Mouse (Mus musculus): ENCODE results near the gene Myh8.

- peak; percentile 90 for TF ChIP-seq CTCF (IDR thresholded peaks at IDR 0.05; ENCODE audit: low read depth, low read length)
- no peak for TF ChIP-seq POLR2A (IDR thresholded peaks at IDR 0.05; ENCODE audit: borderline replicate concordance, low read depth, low read length)
These were observed 73.3 kb downstream of the Myh8 start for GRCm38 (mm10) chr11:67350153-67350768.
